Mouse (Mus musculus): ENCODE measurements around the gene Gnai3.

The Gnai3 gene

DNA sequence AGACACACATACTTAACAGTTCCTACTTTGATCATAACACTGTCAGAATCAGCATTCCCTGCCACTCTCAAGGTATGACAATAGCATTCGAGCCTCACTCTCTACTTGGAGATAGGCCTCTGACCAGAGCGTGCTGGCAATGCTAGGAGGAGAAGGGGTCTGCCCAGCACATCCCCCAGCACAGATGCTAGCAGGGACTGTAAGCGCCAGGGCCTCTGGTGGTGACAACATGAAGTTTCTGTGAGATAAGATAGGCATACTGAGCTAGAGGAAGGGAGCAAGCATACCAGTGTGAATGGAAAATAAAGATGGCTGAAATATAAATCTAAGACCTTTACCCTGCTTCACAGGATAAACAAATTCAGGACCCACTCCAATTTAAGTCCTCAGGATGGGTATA lies 40.7 kb downstream of the Gnai3 start:
- no peak for DNase-seq

DNA sequence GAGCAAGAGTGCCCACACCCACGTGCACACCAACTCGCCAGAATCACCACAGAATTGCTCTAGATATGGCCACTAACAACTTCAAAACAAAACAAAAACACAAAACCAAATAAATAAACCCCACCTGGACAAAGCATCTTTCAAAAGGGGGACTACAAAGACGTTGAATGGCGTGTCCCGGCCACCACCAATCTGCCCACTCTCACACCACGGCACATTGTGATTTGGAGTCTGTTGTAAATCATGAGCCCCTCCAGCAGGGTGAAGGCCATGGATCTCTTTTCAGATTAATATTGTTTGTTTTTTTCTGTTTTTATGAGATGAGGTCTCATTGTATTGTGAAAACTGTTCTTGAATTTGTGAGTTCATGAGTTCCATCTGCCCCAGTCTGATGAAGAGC lies 43.9 kb downstream of the Gnai3 start:
- no peak for DNase-seq

DNA sequence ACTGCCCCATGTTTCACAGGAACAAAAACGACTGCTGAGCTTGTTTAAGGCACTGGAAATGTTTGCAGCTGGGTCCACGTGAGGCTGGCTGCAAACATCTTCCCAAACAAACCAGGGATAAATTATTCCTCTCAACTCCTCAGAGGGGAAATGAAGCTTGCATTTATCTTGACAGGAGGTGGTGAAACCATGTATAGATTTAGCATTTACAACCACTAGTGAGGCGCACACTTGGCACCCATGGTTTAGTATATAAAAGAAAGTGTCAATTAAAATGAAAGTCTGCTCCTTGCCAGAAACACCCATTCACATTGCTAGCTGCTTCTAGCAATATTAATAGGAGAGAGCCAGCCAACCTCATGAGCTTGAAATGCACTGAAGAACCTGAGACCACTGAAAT lies 44.4 kb downstream of the Gnai3 start:
- DNase-seq, result no peak

GRCm38 (mm10) chr3:108098316-108098715 lies 47.6 kb downstream of the Gnai3 start:
- no peak for DNase-seq

- DNase-seq, result no peak
Measured at GRCm38 (mm10) chr3:108097656-108098055, 48.3 kb downstream of the Gnai3 start.

DNA sequence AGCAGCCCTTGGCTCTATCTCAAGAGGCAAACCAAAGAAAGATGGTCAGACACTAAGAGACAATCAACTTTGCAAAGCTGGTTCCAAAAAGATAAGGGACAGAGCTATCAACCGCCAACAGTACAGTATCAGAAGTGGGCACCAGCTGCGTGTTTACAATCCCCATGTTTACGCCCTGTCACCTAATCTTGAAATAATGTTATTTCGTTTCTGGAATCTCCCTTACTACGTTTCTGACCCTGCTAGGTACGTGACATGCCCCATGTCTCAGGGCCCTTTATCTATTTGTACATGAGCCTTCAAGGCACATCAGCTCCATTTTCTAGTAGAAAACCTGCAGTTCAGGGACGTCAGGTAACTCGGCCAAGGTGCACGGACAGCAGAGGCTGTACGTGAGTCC lies 49.2 kb downstream of the Gnai3 start:
- DNase-seq, result no peak

DNA sequence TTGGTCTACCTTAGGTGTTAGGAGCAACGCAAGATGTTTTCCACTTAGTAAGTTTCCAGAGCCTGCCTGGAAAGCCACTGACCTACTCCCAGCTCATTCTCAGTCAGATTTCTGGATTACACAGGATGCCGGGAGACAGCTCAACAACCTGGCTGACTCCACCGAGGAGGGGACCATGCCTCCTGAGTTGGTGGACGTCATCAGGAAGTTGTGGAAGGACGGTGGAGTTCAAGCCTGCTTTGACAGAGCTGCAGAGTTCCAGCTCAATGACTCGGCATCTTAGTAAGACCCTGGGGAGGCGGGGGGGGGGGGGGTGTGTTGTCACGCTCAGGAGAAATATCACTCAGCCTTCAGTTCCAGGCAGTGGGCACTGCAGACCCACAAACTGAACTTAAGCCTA lies 49.7 kb downstream of the Gnai3 start:
- no peak for DNase-seq

DNA sequence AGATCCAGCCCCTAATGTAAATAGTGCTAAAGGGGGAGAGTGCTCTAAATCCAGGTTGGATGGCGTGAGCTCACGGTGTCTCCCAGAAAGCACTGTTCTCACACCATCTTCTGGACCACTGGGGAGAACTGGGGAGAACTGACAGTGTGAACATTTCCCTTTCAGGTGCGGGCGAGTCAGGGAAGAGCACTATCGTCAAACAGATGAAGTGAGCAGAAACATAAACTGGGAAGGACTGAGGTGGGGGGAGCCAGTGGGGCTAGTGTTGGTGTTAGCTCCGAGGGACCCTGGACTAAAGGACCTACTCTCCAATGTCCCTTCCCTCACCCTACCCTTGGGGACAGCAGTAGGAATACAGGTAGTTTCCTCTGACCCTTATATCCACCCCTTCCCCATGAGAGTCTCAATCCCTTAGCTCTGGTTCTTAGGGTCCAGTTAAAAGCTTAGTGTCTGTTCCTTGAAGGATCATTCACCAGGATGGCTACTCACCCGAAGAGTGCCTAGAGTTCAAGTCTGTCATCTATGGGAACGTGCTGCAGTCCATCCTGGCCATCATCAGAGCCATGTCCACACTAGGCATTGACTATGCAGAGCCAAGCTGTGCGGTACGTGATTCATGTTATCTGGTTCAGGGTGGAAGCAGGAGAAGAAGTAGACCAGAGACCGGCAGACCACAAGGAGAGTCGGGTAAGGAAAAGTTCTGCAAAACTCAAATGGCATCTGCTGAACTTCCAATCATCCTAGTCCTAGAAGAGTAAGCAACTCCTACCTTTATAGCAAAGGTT lies 50.8 kb downstream of the Gnai3 start:
- no peak for DNase-seq

GRCm38 (mm10) chr3:108094146-108094545 lies 51.8 kb downstream of the Gnai3 start:
- no peak for DNase-seq

- DNase-seq, result no peak
Measured at GRCm38 (mm10) chr3:108093306-108093705, 52.6 kb downstream of the Gnai3 start.

DNA sequence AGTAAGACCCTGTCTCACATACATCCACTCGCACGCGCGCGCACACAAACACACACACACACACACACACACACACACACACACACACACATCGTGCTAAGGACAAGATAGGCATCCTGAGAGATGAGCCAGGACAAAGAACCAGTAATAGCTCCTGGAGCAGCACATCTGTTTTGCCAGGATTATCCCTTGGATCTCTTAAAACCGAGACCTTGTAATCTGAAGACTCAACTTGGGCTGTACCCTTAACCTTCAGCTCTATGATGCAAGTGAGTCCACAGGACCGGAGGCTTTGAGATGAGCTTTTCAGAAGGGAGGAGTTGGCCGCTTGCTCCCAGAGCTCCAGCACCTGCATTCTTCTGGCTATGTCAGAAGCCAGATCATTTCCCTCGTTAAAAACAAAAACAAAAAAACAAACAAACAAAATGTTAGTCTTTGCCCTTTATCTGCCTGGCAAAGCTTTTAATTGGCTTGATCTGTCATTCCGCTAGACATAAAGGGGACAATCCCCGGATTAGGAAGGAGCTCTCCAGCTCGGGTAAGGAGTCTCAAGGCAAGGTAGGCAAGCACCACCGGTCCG lies 53.3 kb downstream of the Gnai3 start, which contains the start of gene Gnat2:
Gene Gnat2 (plus strand): TSS at position 254 of the 580 bp plus-strand sequence.
- DNase-seq, result no peak

DNA sequence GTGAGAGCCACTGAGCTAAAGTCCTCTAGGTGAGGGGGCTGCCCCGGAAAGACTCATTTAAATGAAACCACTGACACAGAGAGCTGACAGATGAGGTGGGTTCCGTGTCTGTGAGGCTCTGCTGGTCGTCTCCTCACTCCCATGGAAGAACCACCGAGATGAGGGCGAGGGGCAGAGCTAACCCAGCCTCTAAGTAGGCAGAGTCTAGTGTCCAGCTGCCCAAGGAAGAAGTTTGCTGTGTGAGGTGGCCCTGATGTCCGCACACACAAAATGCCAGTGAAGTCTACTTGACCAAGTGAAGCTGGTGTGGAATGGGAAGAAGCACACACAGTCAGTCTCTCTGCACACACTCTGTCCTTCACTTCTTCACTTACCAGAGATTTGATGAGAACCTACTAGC lies 53.9 kb downstream of the Gnai3 start:
- DNase-seq, result no peak

- no peak for DNase-seq
Measured at GRCm38 (mm10) chr3:108090561-108090960, 55.4 kb downstream of the Gnai3 start.

GRCm38 (mm10) chr3:108089916-108090315 lies 56.0 kb downstream of the Gnai3 start:
- no peak for DNase-seq

GRCm38 (mm10) chr3:108088842-108089380 lies 57.0 kb downstream of the Gnai3 start:
- no peak for DNase-seq

GRCm38 (mm10) chr3:108087329-108087728 lies 58.6 kb downstream of the Gnai3 start:
- DNase-seq, result no peak

DNA sequence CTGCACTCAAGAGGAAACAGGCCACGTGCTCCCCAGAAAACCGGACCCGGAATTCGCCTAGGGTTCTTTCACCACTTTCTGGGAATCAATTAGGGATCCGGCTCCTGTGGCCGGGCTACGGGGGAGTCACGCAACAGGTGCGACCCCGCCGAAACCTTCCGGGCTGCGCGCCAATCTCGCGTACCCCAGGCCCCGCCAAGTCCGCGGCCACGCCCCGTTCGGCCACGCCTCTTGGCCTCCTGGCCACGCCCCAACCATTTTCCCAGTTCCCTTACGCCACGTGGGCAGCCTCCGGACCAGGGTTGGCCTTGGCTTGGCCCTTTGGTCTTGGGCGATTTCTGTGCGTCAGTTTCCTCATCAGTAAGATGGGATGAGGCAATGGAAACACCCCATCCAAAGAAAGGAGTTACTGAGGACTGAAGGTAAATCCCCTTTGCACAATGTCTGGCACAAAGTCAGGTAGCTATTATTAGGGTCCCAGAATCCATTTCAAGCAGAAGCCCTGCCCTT lies 59.4 kb downstream of the Gnai3 start, which contains the start of gene Ampd2:
Gene Ampd2 (minus strand): TSS at position 182 of the 510 bp plus-strand sequence.
- DNase-seq, result peak; percentile 55 to 80

DNA sequence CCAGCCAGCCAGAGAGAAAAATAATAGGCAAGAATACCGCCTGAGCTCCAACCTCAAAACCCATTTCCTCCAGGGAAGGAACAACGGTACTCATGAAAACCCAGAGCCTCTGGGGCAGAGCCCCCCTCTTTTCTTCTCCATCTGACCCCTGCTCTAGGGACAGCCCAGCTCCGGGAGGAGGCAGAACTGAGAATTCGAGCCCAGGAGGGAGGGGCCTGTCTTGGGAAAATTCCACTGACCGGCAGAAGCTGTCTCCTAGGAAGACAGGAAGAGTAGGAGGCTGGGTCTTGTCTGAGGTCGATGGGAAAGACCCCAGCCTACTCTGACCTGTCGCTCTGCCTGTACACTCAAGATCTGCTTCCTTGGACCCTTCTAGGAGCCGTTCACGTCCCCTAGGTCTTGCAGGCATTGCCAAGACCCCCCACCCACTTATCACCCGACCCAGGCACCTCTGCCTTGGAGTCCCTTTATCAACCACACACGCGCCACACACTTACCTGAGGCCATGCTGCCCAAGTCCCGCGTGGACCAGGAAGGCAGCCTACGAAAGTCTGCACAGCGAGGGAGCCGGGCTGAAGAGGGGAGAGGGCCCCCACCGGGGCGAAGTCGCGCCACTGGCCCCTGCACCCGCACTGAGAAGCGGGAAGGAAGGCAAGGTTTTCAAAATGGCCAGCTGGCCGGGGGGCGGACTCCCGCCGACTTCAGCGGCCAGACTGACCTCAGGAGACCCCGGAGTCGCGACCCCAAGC lies 60.1 kb downstream of the Gnai3 start:
- peak; percentile 83 to 84 for DNase-seq

DNA sequence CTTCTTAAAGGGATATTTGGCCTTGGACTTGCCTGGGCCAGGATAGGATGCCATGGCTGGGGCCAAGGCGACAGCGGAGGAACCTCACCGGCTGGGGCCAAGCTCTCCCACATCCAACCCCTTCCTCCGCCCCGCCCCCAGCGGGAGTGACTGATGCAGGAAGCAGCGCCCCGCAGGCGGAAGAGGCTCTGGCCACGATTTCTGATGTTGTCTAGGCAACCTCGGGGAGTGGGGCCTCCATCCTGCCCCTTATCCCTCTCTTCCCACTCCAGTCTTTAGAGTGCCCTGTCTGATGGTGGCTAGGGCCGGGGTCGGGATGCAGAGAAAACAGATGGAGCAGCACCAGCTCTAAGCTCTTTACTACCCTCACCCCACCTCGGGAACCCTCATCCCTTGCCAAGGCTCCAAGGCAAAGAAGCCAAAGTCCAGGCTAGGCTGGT lies 60.6 kb downstream of the Gnai3 start:
- DNase-seq, result peak; percentile 96 to 98

DNA sequence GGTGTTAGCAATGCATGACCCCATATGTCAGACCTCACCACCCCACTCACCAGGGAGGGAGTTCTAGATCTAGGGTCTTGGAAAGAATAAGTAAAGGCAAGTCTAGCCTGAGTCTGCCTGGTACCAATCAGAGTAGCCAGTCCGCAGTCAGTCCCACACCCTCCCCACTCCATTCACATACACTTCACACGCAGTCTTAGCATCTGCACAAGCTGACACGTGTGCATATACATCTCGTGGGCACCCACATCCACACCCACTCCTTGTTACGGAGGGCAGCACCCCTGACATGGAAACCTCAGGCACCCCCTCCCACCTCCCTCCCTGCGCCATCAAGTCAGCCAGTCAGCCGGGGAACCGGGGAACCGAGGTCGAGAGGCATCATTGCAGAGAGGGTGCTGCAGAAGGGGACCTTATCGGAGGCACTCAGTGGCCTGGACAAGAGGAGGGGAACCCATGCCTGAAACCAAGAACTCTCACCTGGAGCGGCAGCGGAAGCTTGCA lies 61.1 kb downstream of the Gnai3 start:
- no peak for DNase-seq

GRCm38 (mm10) chr3:108083904-108084407 lies 62.0 kb downstream of the Gnai3 start:
- peak; percentile 60 to 77 for DNase-seq

DNA sequence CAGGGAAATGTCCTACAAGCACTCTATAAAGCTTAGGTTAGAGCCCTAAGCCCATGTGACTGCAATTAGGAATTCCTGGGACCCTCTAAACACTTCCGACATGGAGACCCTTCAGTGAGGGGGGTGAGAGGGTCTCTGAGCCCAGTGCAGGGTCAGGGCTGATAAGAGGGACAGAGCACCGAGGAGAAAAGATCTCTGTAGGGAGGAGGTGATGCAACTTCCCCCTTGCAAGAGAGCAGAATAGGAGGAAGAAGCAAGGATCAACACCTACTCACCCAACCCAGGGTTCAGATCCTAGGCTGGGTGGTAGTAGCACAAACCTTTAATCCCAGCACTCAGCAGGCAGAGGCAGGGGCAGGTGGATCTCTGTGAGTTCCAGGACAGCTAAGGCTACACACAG lies 62.8 kb downstream of the Gnai3 start:
- no peak for DNase-seq

Data from cerebellum, postnatal 25 days (tissue).